Mouse (Mus musculus): ENCODE measurements around the gene Zc3h13. TPM values are rescaled to one million over a fixed set of nuclear protein-coding genes. Genes with fewer than 3 reads are reported as not detected.

The Zc3h13 gene
- polyA plus RNA-seq, 1 experiment from 2014 or later = 53.4 TPM

Small RNA genes lying within 50 kb of the gene (microRNA-seq; reads per million reads assigned to microRNA genes)
- not detected for gene Gm44482

Other genes starting within 250 kb of the Zc3h13 start
- gene Lrrc63, start 153.5 kb upstream of the Zc3h13 start, polyA plus RNA-seq (2015; fragmentation: Nextera tagmentation; extraction: Ambion mirVana) = not detected in 2 replicates
- 11.7 and 14.5 TPM in 2 replicates for gene Lcp1, start 153.3 kb upstream of the Zc3h13 start, polyA plus RNA-seq (2015; fragmentation: Nextera tagmentation; extraction: Ambion mirVana)
- not detected in 2 replicates for gene Cpb2, start 42.1 kb upstream of the Zc3h13 start, polyA plus RNA-seq (2015; fragmentation: Nextera tagmentation; extraction: Ambion mirVana)
- gene Siah3, start 171.6 kb downstream of the Zc3h13 start, polyA plus RNA-seq (2015; fragmentation: Nextera tagmentation; extraction: Ambion mirVana) = 4.1 and 4.4 TPM in 2 replicates

Measured in forebrain, embryonic 16.5 days (tissue).